Mouse (Mus musculus) CH12.LX (cell line): ENCODE data around the gene Rab20.

Source experiments
- CTCF ChIP-seq, 2 experiments: IDR thresholded peaks in 1 of 2; conservative IDR thresholded peaks in 1 of 2; 2 replicates each; pipeline ENCODE4 v1.5.1; 2011 to 2012; ENCODE audit warnings: low read depth in 2 of 2, low read length in 2 of 2, improper control_type of control experiment in 1 of 2, inconsistent platforms in 1 of 2, mild to moderate bottlenecking in 1 of 2, moderate library complexity in 1 of 2
- POLR2A ChIP-seq: IDR thresholded peaks from 2 replicates; pipeline ENCODE4 v1.6.1; 2011; ENCODE audit warnings: low read depth, mild to moderate bottlenecking, improper control_type of control experiment, low read length
- SIN3A ChIP-seq: IDR thresholded peaks from 2 replicates; pipeline ENCODE4 v1.6.1; 2012; ENCODE audit warnings: low read length, improper control_type of control experiment, inconsistent platforms
- SMC3 ChIP-seq: IDR thresholded peaks from 2 replicates; pipeline ENCODE4 v1.6.1; 2011; ENCODE audit warnings: low read depth, low read length, improper control_type of control experiment
- TCF12 ChIP-seq: IDR thresholded peaks from 2 replicates; pipeline ENCODE4 v1.6.1; 2014; ENCODE audit warnings: low read depth, mild to moderate bottlenecking, inconsistent platforms, low read length, improper control_type of control experiment

- TF ChIP-seq CTCF (conservative IDR thresholded peaks at IDR 0.05 in 1 of 2, IDR thresholded peaks at IDR 0.05 in 1 of 2; ENCODE audit: low read depth in 2 of 2, low read length in 2 of 2): no peak
- TF ChIP-seq SMC3: no peak
- no peak for TF ChIP-seq POLR2A
- no peak for TF ChIP-seq TCF12
- no peak for TF ChIP-seq SIN3A
These were observed 40.6 kb downstream of the Rab20 start for GRCm38 (mm10) chr8:11437862-11438261.
